8 mouse cellular contexts compared by ENCODE assay signal in the genomic region with DNA sequence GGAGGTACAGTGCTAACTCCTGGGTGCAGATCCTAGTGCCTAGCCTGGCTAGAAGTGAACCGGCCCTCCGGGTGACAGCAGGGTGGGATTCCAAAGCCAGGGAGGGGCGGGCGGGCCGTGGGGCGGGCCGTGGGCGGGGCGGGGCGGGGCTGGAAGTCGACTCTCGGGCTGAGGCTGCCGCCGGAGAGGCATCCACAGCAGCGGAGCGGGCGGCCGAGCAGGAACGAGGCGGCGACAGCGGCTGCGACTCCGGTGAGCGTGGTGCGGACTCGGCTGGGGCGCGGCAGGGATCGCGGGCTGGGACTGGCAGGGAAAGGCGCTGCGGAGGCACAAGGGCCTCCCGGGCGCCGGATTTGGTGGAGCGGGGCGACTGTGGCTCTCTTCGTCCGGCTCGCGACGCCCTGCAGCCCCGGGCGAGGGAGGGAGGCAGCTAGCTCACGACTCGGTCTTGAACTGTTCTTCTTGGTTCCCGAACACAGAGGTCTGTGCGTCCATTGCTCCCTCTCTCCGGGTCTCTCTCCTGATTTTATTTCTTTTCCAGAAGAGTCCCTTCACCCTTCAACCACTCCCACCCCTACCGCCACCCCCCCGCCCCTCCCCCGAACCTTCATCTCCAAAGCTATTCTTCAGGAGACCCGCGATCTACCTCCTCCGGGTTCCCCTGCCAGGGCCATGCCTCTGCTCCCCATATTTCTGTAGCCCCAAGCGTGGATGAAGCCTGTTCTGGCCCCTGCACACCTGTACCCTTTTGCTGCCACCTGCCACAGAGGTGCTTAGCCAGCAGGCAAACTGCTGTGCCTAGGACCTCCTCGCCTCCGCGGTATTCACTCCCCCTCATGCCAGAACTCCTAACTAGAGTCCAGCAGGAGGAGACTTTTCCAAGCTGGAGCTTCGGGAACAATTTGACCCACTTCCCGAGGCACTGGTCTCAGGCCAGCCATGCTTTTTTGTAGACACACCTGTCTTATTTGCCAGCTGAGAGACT. TPM values are rescaled to one million over a fixed set of nuclear protein-coding genes. Genes with fewer than 3 reads are reported as not detected.
DNase-seq lines count a peak whose midpoint lies in the region; ATAC-seq and TF ChIP-seq lines count a peak whose summit lies in the region.

A gene (plus strand): TSS at position 153 of the 985 bp plus-strand sequence.

- H3K4me3 ChIP-seq in cerebellum, adult 2 months (replicated peaks; ENCODE audit: insufficient read depth, low read depth, low read length) = peak within 1 kb of the TSS; percentile 59
- peak within 1 kb of the TSS; percentile 72 for H3K4me3 ChIP-seq in lung, postnatal 0 days (ENCODE audit: low read depth, low read length)

- H3K27me3 ChIP-seq in cerebellum, adult 2 months (ENCODE audit: control insufficient read depth, insufficient read depth, low read length) = no peaks in the 10 kb centered on the region
- no peaks in the 10 kb centered on the region for H3K27me3 ChIP-seq in lung, postnatal 0 days (replicated peaks; ENCODE audit: insufficient read depth, low read length)

- no peak for TF ChIP-seq EP300 in lung, postnatal 0 days (IDR thresholded peaks at IDR 0.05)

- no peaks in the 10 kb centered on the region for H3K9me3 ChIP-seq in lung, postnatal 0 days (ENCODE audit: low read length)

- peak; percentile 32 for DNase-seq in ES-CJ7 (ENCODE audit: low read depth, low spot score)
- peak; percentile 78 to 79 for DNase-seq in cerebellum, adult 2 months
- peak; percentile 68 for DNase-seq in layer of hippocampus, adult 9-11 months
- DNase-seq in lung, postnatal 0 days (ENCODE audit: low spot score) = peak; percentile 78
- peak; percentile 64 for DNase-seq in ovary, postnatal 14 days (ENCODE audit: low spot score)
- DNase-seq in thymus, postnatal 14 days = peak; percentile 79

- peak within 1 kb of the TSS; percentile 74 for H3K9ac ChIP-seq in lung, postnatal 0 days (replicated peaks; ENCODE audit: low read depth)

- no peak for TF ChIP-seq CTCF in cerebellum, adult 2 months (IDR thresholded peaks at IDR 0.05; ENCODE audit: borderline replicate concordance, insufficient read depth, low read depth, low read length)
- peak; percentile 37 for TF ChIP-seq CTCF in lung, postnatal 0 days (IDR thresholded peaks at IDR 0.05)

- H3K27ac ChIP-seq in cerebellum, adult 2 months (ENCODE audit: insufficient read depth, low read length) = peak within 1 kb of the TSS; percentile 8; the same call in 1 of the 2 replicates
- H3K27ac ChIP-seq in lung, postnatal 0 days (ENCODE audit: low read length) = peak within 1 kb of the TSS; percentile 77

- H3K36me3 ChIP-seq in lung, postnatal 0 days (ENCODE audit: insufficient read depth, low read length) = no peaks in the 10 kb centered on the region

- peaks cover 5% of the 10 kb centered on the region; the same call in 1 of the 2 replicates for H3K4me1 ChIP-seq in cerebellum, adult 2 months (ENCODE audit: control insufficient read depth, insufficient read depth, low read length)
- peaks cover 17% of the 10 kb centered on the region for H3K4me1 ChIP-seq in lung, postnatal 0 days (ENCODE audit: insufficient read depth, low read depth, low read length)

- peak; percentile 80 for TF ChIP-seq POLR2A in cerebellum, adult 2 months (IDR thresholded peaks at IDR 0.05; ENCODE audit: borderline replicate concordance, insufficient read depth, low read length)

- H3K4me2 ChIP-seq in lung, postnatal 0 days (replicated peaks; ENCODE audit: low read depth, low read length) = peak within 1 kb of the TSS; percentile 75

- WGBS in cerebellum, adult 2 months = under 1% methylated on average over 60 of the region's 62 CpGs
- WGBS in lung, postnatal 0 days = under 1% methylated on average over 36 of the region's 62 CpGs

- ATAC-seq in frontal cortex, adult (ENCODE audit: low TSS enrichment) = peak; percentile 69
- peak; percentile 58 to 76 for ATAC-seq in hematopoietic stem cell, adult 5-6 weeks (replicated peaks in 1 of 2; ENCODE audit: insufficient read depth in 1 of 2, low FRiP score in 2 of 2, low TSS enrichment in 1 of 2, low read depth in 1 of 2, poor library complexity in 2 of 2, severe bottlenecking in 2 of 2)
- ATAC-seq in lung, postnatal 0 days = peak; percentile 88

RNA-seq across cellular contexts. Expression of the gene that starts here (rescaled TPM):
- 19.6 and 21.7 TPM in 2 replicates for polyA plus RNA-seq in cerebellum, adult 2 months (2012; rRNA removed)
- total RNA-seq in hematopoietic stem cell, adult 5-6 weeks (2017) = 31.5 and 39.3 TPM in 2 replicates
- polyA plus RNA-seq in lung, postnatal 0 days (2015; fragmentation: Nextera tagmentation; extraction: Ambion mirVana) = 15.3 and 16.7 TPM in 2 replicates

Comparison
In these comparisons a context has a peak if more than half of its experiments do, and no peak if none do; other contexts are left out.
1. Peak in every context shown above with its lines: DNase-seq, ATAC-seq, H3K4me3 ChIP-seq and H3K27ac ChIP-seq.